Mouse (Mus musculus) kidney, adult 2 months (tissue): ENCODE data around the gene Gabbr2.

ENCODE experiments used
- CTCF ChIP-seq: fragments of 200-500 bp; conservative IDR thresholded peaks from 2 replicates; pipeline ENCODE4 v1.5.1; 2011; ENCODE audit warnings: low read depth, mild to moderate bottlenecking, control low read depth, low read length, moderate library complexity, mixed read lengths; ENCODE audit not compliant: insufficient read depth, insufficient read length
- POLR2A ChIP-seq: fragments of 200-500 bp; IDR thresholded peaks from one replicate; pipeline ENCODE4 v1.6.1; 2011; ENCODE audit warnings: low read depth, low read length, control low read depth

- TF ChIP-seq CTCF (no peak), POLR2A (no peak)
Observed at GRCm38 (mm10) chr4:46736910-46737511, 254.7 kb downstream of the Gabbr2 start.
